Mouse (Mus musculus): ENCODE measurements around the gene Kcnj12. TPM values are rescaled to one million over a fixed set of nuclear protein-coding genes. Genes with fewer than 3 reads are reported as not detected.

Kcnj12 gene
- total and polyA plus RNA-seq, 3 experiments, result not detected

DNA sequence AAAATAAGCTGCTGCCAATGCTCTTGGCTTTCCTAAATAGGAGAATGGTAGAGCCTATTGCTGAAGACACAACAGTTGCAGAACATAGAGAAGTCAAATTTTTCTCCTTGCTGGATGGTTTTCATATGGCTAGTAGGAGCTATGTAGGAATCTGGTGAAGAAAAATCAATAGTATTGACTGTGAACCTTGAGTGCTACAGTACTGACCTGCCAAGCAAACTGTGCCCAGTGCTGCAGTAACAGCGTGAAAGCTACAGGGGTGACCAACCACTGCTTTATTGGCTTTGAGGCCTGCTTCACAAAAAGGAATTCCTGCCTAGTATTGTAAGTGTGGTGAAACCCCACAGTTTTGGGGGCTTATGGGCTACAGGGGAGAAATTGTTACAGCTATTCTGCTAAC is 75.7 kb downstream of the Kcnj12 start:
- Histone ChIP-seq H3K4me3 (ENCODE audit: control insufficient read depth in 1 of 2, insufficient read depth in 1 of 2, low read depth in 2 of 2, low read length in 2 of 2) (no peak overlapping the region), H3K9me3 (replicated peaks; ENCODE audit: insufficient read depth, low read length) (no peaks in the 10 kb centered on the region; the same call in 1 of the 2 replicates), H3K79me2 (ENCODE audit: control insufficient read depth, insufficient read depth, low read length, poor library complexity) (no peaks in the 10 kb centered on the region; the same call in 1 of the 2 replicates), H3K4me1 (ENCODE audit: control insufficient read depth in 1 of 2, insufficient read depth in 2 of 2, low read length in 2 of 2) (peaks cover 2 to 6% of the 10 kb centered on the region in 2 experiments; a peak in 3 of 4 replicates), H3K27me3 (ENCODE audit: control insufficient read depth in 1 of 2, insufficient read depth in 2 of 2, low read length in 2 of 2) (peaks cover 9 to 33% of the 10 kb centered on the region in 2 experiments), H3K27ac (ENCODE audit: control insufficient read depth, low read depth, low read length) (no peak overlapping the region), H3K9ac (ENCODE audit: control insufficient read depth, low read depth, low read length, poor library complexity, severe bottlenecking) (no peak overlapping the region), H3K36me3 (ENCODE audit: control insufficient read depth in 1 of 2, insufficient read depth in 2 of 2, low read length in 2 of 2) (peaks cover 0 to 6% of the 10 kb centered on the region in 2 experiments; a peak in 2 of 4 replicates)
- TF ChIP-seq MYC (IDR thresholded peaks at IDR 0.05; ENCODE audit: low read depth, low read length) (no peak), UBTF (IDR thresholded peaks at IDR 0.05; ENCODE audit: borderline replicate concordance, insufficient read depth, low read depth, low read length) (no peak), POLR2AphosphoS2 (IDR thresholded peaks at IDR 0.05; ENCODE audit: low read length) (no peak), SIN3A (IDR thresholded peaks at IDR 0.05; ENCODE audit: low read length) (no peak), TCF12 (IDR thresholded peaks at IDR 0.05; ENCODE audit: low read depth, low read length) (no peak), NELFE (IDR thresholded peaks at IDR 0.05; ENCODE audit: low read depth, low read length) (no peak), RCOR1 (IDR thresholded peaks at IDR 0.05; ENCODE audit: low read depth, low read length) (no peak), ETS1 (IDR thresholded peaks at IDR 0.05; ENCODE audit: low read depth, low read length) (no peak), MEF2A (IDR thresholded peaks at IDR 0.05; ENCODE audit: extremely low read depth, insufficient replicate concordance, low read depth, low read length, poor library complexity, severe bottlenecking) (no peak), CTCF (IDR thresholded peaks at IDR 0.05 in 2 of 3, conservative IDR thresholded peaks at IDR 0.05 in 1 of 3; ENCODE audit: control insufficient read depth in 1 of 3, insufficient read depth in 1 of 3, low read depth in 2 of 3, low read length in 3 of 3, poor library complexity in 1 of 3, severe bottlenecking in 1 of 3) (no peak)
- no peak for DNase-seq (ENCODE audit: low read depth, low spot score)

DNA sequence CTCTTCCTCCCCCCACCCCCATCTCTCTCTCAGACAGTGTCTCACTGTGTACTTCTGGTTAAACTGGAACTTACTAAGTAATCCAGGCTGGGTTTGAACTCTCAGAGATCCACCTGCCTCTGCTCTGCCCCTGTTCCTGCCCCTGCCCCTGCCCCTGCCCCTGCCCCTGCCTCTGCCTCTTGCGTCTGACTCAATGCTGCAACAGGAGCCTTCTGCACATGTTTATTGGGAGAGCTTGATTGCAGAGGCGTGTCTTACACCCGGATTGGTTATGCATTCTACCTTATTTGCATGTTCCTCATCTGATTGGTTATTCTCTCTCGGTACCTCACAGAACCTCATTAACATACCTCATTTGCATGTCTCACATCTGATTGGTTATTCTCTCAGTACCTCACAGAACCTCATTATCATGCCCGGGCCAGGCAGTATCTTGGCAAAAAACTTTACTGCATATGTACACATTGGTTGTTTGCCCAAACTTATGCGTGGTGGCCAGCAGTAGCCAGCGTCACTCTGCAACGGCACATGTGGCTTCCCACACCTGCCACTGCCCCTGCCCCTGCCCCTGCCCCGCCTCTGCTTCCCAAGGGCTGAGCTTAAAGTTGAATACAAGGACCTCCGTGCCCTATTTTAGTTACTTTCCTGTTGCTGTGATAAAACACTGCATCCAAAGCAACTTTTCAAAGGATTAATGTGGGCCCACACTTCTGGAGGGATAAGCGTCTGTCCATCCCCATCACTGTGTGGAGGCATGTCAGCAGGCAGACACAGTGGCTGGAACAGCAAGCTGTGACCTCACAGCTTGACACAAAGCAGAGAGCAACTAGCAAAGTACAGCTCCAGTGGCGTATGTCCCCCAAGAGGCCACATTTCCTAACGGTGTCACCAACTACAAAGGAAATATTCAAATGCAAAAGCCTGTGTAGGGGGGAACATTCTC is 80.3 kb downstream of the Kcnj12 start:
- Histone ChIP-seq H3K27me3 (ENCODE audit: control insufficient read depth in 1 of 2, insufficient read depth in 2 of 2, low read length in 2 of 2) (peaks cover 3 to 6% of the 10 kb centered on the region in 2 experiments; a peak in 3 of 4 replicates), H3K79me2 (ENCODE audit: control insufficient read depth, insufficient read depth, low read length, poor library complexity) (no peaks in the 10 kb centered on the region; the same call in 1 of the 2 replicates)

More for the DNA sequence above, 80.3 kb downstream of the Kcnj12 start:
- peak overlapping the region; percentile 82 for H3K27ac ChIP-seq (ENCODE audit: control insufficient read depth, low read depth, low read length)
- peak overlapping the region; percentile 32 to 71 for H3K4me3 ChIP-seq (ENCODE audit: control insufficient read depth in 1 of 2, insufficient read depth in 1 of 2, low read depth in 2 of 2, low read length in 2 of 2)
- peak overlapping the region; percentile 71 for H3K9ac ChIP-seq (ENCODE audit: control insufficient read depth, low read depth, low read length, poor library complexity, severe bottlenecking)
- H3K9me3 ChIP-seq (replicated peaks; ENCODE audit: insufficient read depth, low read length), result no peaks in the 10 kb centered on the region
- TF ChIP-seq MAZ (IDR thresholded peaks at IDR 0.05; ENCODE audit: low read depth, low read length), result peak; percentile 65; the same call in 1 of the 2 replicates
- TF ChIP-seq MYC (IDR thresholded peaks at IDR 0.05; ENCODE audit: low read depth, low read length), result 0 out of 2 replicates have a peak, but pooled peaks have one; percentile 16
- peak; percentile 46 for TF ChIP-seq NELFE (IDR thresholded peaks at IDR 0.05; ENCODE audit: low read depth, low read length)
- peak; percentile 33; the same call in 1 of the 2 replicates for TF ChIP-seq CHD2 (IDR thresholded peaks at IDR 0.05; ENCODE audit: low read length)
- no peak for TF ChIP-seq EP300 (IDR thresholded peaks at IDR 0.05; ENCODE audit: low read depth in 1 of 2, low read length in 2 of 2)
- no peak for TF ChIP-seq MYB (IDR thresholded peaks at IDR 0.05; ENCODE audit: low read depth, low read length)
- peak; percentile 50; the same call in 1 of the 2 replicates for TF ChIP-seq TCF12 (IDR thresholded peaks at IDR 0.05; ENCODE audit: low read depth, low read length)
- TF ChIP-seq KAT2A (conservative IDR thresholded peaks at IDR 0.05; ENCODE audit: low read depth, low read length), result no peak
- peak; percentile 72; the same call in 1 of the 2 replicates for TF ChIP-seq MXI1 (IDR thresholded peaks at IDR 0.05; ENCODE audit: low read depth, low read length)
- 0 out of 2 replicates have a peak, but pooled peaks have one; percentile 6 for TF ChIP-seq HCFC1 (IDR thresholded peaks at IDR 0.05; ENCODE audit: low read depth, low read length)
- TF ChIP-seq SIN3A (IDR thresholded peaks at IDR 0.05; ENCODE audit: low read length), result peak; percentile 78; the same call in 1 of the 2 replicates
- TF ChIP-seq ZMIZ1 (IDR thresholded peaks at IDR 0.05; ENCODE audit: low read depth, low read length), result 0 out of 2 replicates have a peak, but pooled peaks have one; percentile 66
- TF ChIP-seq RCOR1 (IDR thresholded peaks at IDR 0.05; ENCODE audit: low read depth, low read length), result no peak
- peak; percentile 94 for TF ChIP-seq TBP (IDR thresholded peaks at IDR 0.05; ENCODE audit: low read depth, low read length)
- TF ChIP-seq POLR2A (IDR thresholded peaks at IDR 0.05; ENCODE audit: control insufficient read depth in 1 of 2, insufficient read depth in 1 of 2, low read depth in 1 of 2, low read length in 2 of 2, poor library complexity in 1 of 2), result peak in 1 of 2 experiments; percentile 46; a peak in 1 of 4 replicates
- TF ChIP-seq ZKSCAN1 (IDR thresholded peaks at IDR 0.05; ENCODE audit: low read depth, low read length), result no peak
- peak; percentile 93 for DNase-seq (ENCODE audit: low read depth, low spot score)
- peaks cover 0 to 17% of the 10 kb centered on the region in 2 experiments; a peak in 2 of 4 replicates for H3K36me3 ChIP-seq (ENCODE audit: control insufficient read depth in 1 of 2, insufficient read depth in 2 of 2, low read length in 2 of 2)
- peaks cover 7 to 17% of the 10 kb centered on the region in 2 experiments; a peak in 3 of 4 replicates for H3K4me1 ChIP-seq (ENCODE audit: control insufficient read depth in 1 of 2, insufficient read depth in 2 of 2, low read length in 2 of 2)
